Mouse (Mus musculus): ENCODE data around the gene Cyp2d34.

DNA sequence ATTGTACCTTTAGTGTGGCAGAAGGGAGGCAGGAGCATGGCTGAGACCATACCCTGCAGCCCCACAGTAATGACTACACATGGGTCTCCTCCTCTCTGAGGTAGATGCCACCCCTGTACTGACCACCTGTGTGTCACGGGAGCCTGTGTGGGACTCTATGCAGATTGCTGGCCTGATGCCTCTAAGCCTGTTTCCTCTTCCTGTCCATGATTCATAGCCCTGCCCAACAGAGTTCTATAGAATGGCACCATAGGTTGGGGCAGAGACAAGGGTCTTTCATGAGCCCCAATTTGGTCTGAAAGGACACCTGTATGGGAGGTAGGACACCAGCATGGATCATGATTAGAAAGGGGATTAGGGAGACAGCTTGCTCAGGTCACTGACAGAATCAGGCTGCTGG is 1.2 kb upstream of the Cyp2d34 start:
- TF ChIP-seq POLR2A (IDR thresholded peaks at IDR 0.05; ENCODE audit: control insufficient read depth, extremely low read depth, insufficient read depth, low read length, poor library complexity) (no peak), CTCF (IDR thresholded peaks at IDR 0.05; ENCODE audit: borderline replicate concordance, control insufficient read depth, extremely low read depth, insufficient read depth, low read length, poor library complexity) (no peak)

All from thymus, adult 2 months (tissue).